In genomic region chr1:127595735-127596134, GRCm38 (mm10) we compare ENCODE assay signal across 12 mouse cellular contexts.
"Had no signal": no experiment of that assay in that cellular context is flagged by ENCODE, and none has a peak within 500 bp of the region (broad histone marks: within the 10 kb centered on the region; RNA-seq: fewer than 3 reads in every experiment).

No protein-coding gene starts in this region.

- H3K9me3 ChIP-seq: limb, embryonic 10.5 days; liver, embryonic 13.5 days; lung, embryonic 15.5 days; neural tube, embryonic 13.5 days; stomach, embryonic 15.5 days had no signal

- H3K4me3 ChIP-seq: left cerebral cortex, adult 2 months; limb, embryonic 10.5 days; liver, embryonic 13.5 days; lung, embryonic 15.5 days; neural tube, embryonic 13.5 days; stomach, embryonic 15.5 days had no signal

- ATAC-seq: liver, postnatal 0 days had no signal

- H3K4me1 ChIP-seq: limb, embryonic 10.5 days; liver, embryonic 13.5 days; lung, embryonic 15.5 days; neural tube, embryonic 13.5 days; stomach, embryonic 15.5 days had no signal

- H3K4me2 ChIP-seq: liver, embryonic 13.5 days; lung, embryonic 15.5 days; neural tube, embryonic 13.5 days; stomach, embryonic 15.5 days had no signal

- H3K27ac ChIP-seq: left cerebral cortex, adult 2 months; limb, embryonic 10.5 days; liver, embryonic 13.5 days; lung, embryonic 15.5 days; neural tube, embryonic 13.5 days; stomach, embryonic 15.5 days had no signal

- H3K9ac ChIP-seq: liver, embryonic 13.5 days; liver, postnatal 0 days; lung, embryonic 15.5 days; neural tube, embryonic 13.5 days; stomach, embryonic 15.5 days had no signal

- DNase-seq: kidney, postnatal 25 days; liver, embryonic 13.5 days; liver, postnatal 0 days; midbrain, embryonic 14.5 days; right cerebral cortex, postnatal 14 days; thymus, adult 2 months; thymus, postnatal 25 days had no signal

- H3K36me3 ChIP-seq: limb, embryonic 10.5 days; liver, embryonic 13.5 days; lung, embryonic 15.5 days; neural tube, embryonic 13.5 days; stomach, embryonic 15.5 days had no signal

- H3K27me3 ChIP-seq: liver, embryonic 13.5 days; lung, embryonic 15.5 days; neural tube, embryonic 13.5 days; stomach, embryonic 15.5 days had no signal
